Mouse (Mus musculus) embryonic facial prominence, embryonic 12.5 days (tissue): ENCODE results near the gene Gm11938. TPM values are rescaled to one million over a fixed set of nuclear protein-coding genes. Genes with fewer than 3 reads are reported as not detected.

Experiments
- ATAC-seq: fragments of 200-750 bp; cut with Nextera tagmentation; 2 replicates; pipeline ENCODE4 v1.8.0; 2017; ENCODE audit not compliant: insufficient number of reproducible peaks, insufficient read depth, low FRiP score, low TSS enrichment
- H3K27ac ChIP-seq: fragments of 300-500 bp; sonication (generic); 2 replicates; pipeline ENCODE4 v1.5.1; 2016; ENCODE audit warnings: mild to moderate bottlenecking
- H3K27me3 ChIP-seq: fragments of 300-500 bp; sonication (generic); 2 replicates; pipeline ENCODE4 v1.6.1; 2016; ENCODE audit warnings: mild to moderate bottlenecking, moderate library complexity
- H3K36me3 ChIP-seq: fragments of 300-500 bp; sonication (generic); 2 replicates; pipeline ENCODE4 v1.6.1; 2016; ENCODE audit warnings: mild to moderate bottlenecking
- H3K4me1 ChIP-seq: fragments of 300-500 bp; sonication (generic); 2 replicates; pipeline ENCODE4 v1.6.1; 2016
- H3K4me2 ChIP-seq: fragments of 300-500 bp; sonication (generic); replicated peaks from 2 replicates; pipeline ENCODE4 v1.6.1; 2016; ENCODE audit warnings: mild to moderate bottlenecking, moderate library complexity
- H3K4me3 ChIP-seq: fragments of 300-500 bp; sonication (generic); 2 replicates; pipeline ENCODE4 v1.5.1; 2016; ENCODE audit warnings: mild to moderate bottlenecking
- H3K9ac ChIP-seq: fragments of 300-500 bp; sonication (generic); 2 replicates; pipeline ENCODE4 v1.6.1; 2016; ENCODE audit warnings: mild to moderate bottlenecking, moderate library complexity
- H3K9me3 ChIP-seq: fragments of 300-500 bp; sonication (generic); 2 replicates; pipeline ENCODE4 v1.6.1; 2016; ENCODE audit warnings: mild to moderate bottlenecking, moderate library complexity
- WGBS: fragments of 180-500 bp; shearing (Covaris S2); methylation state at CpG from one replicate; pipeline ENCODE4 v1.1.7; 2016; 5-methylcytosine and 5-hydroxymethylcytosine counted together
- polyA plus RNA-seq: library from polyadenylated mRNA; unstranded; fragments of >200 nt; fragmentation: Nextera tagmentation; extraction: Ambion mirVana; gene quantifications from 2 replicates; pipeline ENCODE4 v1.2.1, GENCODE M21; 2016

Gene Gm11938
- polyA plus RNA-seq, 1 experiment from 2014 or later = not detected

GRCm38 (mm10) chr11:99566530-99566929, 36.6 kb downstream of the Gm11938 start, which contains the start of gene Krtap3-1:
Gene Krtap3-1, minus strand, starts transcription at chr11:99566630.
- no peak for ATAC-seq
- Histone ChIP-seq H3K4me2 (no peak within 1 kb of the TSS), H3K27me3 (no peaks in the 10 kb centered on the region), H3K27ac (no peak within 1 kb of the TSS), H3K4me3 (no peak within 1 kb of the TSS), H3K36me3 (no peaks in the 10 kb centered on the region), H3K9ac (no peak within 1 kb of the TSS), H3K9me3 (no peaks in the 10 kb centered on the region), H3K4me1 (no peaks in the 10 kb centered on the region)
- WGBS = 87% methylated on average over 7 of the region's 7 CpGs

- ATAC-seq = no peak
- WGBS = 80% methylated on average over 6 of the region's 6 CpGs
These were observed 40.5 kb downstream of the Gm11938 start for GRCm38 (mm10) chr11:99562580-99562979.

GRCm38 (mm10) chr11:99559366-99559765, 43.7 kb downstream of the Gm11938 start, which contains the start of gene Gm11939:
Gene Gm11939, minus strand, starts transcription at chr11:99559466.
- H3K27me3 ChIP-seq = no peaks in the 10 kb centered on the region
- H3K36me3 ChIP-seq = no peaks in the 10 kb centered on the region
- no peak within 1 kb of the TSS for H3K27ac ChIP-seq
- no peak within 1 kb of the TSS for H3K4me3 ChIP-seq
- no peaks in the 10 kb centered on the region for H3K9me3 ChIP-seq
- H3K4me1 ChIP-seq = no peaks in the 10 kb centered on the region
- no peak for ATAC-seq
- H3K4me2 ChIP-seq = no peak within 1 kb of the TSS
- 89% methylated on average over 9 of the region's 9 CpGs for WGBS
- H3K9ac ChIP-seq = no peak within 1 kb of the TSS

More at GRCm38 (mm10) chr11:99562580-99562979, 40.5 kb downstream of the Gm11938 start:
- H3K4me1 ChIP-seq = no peaks in the 10 kb centered on the region
- no peaks in the 10 kb centered on the region for H3K36me3 ChIP-seq
- H3K9me3 ChIP-seq = no peaks in the 10 kb centered on the region
- H3K4me3 ChIP-seq = no peak overlapping the region
- no peaks in the 10 kb centered on the region for H3K27me3 ChIP-seq
- no peak overlapping the region for H3K27ac ChIP-seq
- no peak overlapping the region for H3K4me2 ChIP-seq
- no peak overlapping the region for H3K9ac ChIP-seq

GRCm38 (mm10) chr11:99557976-99558745, 44.9 kb downstream of the Gm11938 start:
- Histone ChIP-seq H3K9ac (no peak overlapping the region), H3K4me1 (no peaks in the 10 kb centered on the region), H3K4me2 (no peak overlapping the region), H3K27ac (no peak overlapping the region), H3K4me3 (no peak overlapping the region), H3K27me3 (no peaks in the 10 kb centered on the region), H3K9me3 (no peaks in the 10 kb centered on the region), H3K36me3 (no peaks in the 10 kb centered on the region)
- WGBS = 68% methylated on average over 3 of the region's 3 CpGs
- no peak for ATAC-seq

GRCm38 (mm10) chr11:99556753-99557152, 46.4 kb downstream of the Gm11938 start, which contains the start of gene Krtap3-2:
Gene Krtap3-2, minus strand, starts transcription at chr11:99556853.
- H3K9ac ChIP-seq = no peak within 1 kb of the TSS
- no peaks in the 10 kb centered on the region for H3K36me3 ChIP-seq
- no peaks in the 10 kb centered on the region for H3K27me3 ChIP-seq
- H3K27ac ChIP-seq = no peak within 1 kb of the TSS
- H3K4me1 ChIP-seq = no peaks in the 10 kb centered on the region
- H3K4me2 ChIP-seq = no peak within 1 kb of the TSS
- H3K9me3 ChIP-seq = no peaks in the 10 kb centered on the region
- no peak for ATAC-seq
- H3K4me3 ChIP-seq = no peak within 1 kb of the TSS
- WGBS = 79% methylated on average over 2 of the region's 2 CpGs

GRCm38 (mm10) chr11:99556195-99556594, 46.9 kb downstream of the Gm11938 start:
- ATAC-seq = no peak
- no peak overlapping the region for H3K9ac ChIP-seq
- H3K4me3 ChIP-seq = no peak overlapping the region
- H3K4me1 ChIP-seq = no peaks in the 10 kb centered on the region
- no peaks in the 10 kb centered on the region for H3K36me3 ChIP-seq
- WGBS = 81% methylated on average over 2 of the region's 2 CpGs
- no peak overlapping the region for H3K4me2 ChIP-seq
- H3K27me3 ChIP-seq = no peaks in the 10 kb centered on the region
- no peak overlapping the region for H3K27ac ChIP-seq
- no peaks in the 10 kb centered on the region for H3K9me3 ChIP-seq

Other genes starting within 250 kb of the Gm11938 start
- 0.18 and 0.29 TPM in 2 replicates for gene Krt28, start 228.4 kb downstream of the Gm11938 start, polyA plus RNA-seq
- 34.6 and 35.3 TPM in 2 replicates for gene Krt10, start 213.9 kb downstream of the Gm11938 start, polyA plus RNA-seq
- not detected in 2 replicates for gene Krt12, start 181.0 kb downstream of the Gm11938 start, polyA plus RNA-seq
- 0.40 and 0.42 TPM in 2 replicates for gene Krt20, start 165.2 kb downstream of the Gm11938 start, polyA plus RNA-seq
- gene Krt23, start 110.2 kb downstream of the Gm11938 start, polyA plus RNA-seq = 0.61 and 2.4 TPM in 2 replicates
- gene Krt39, start 82.0 kb downstream of the Gm11938 start, polyA plus RNA-seq = not detected in 2 replicates
- not detected in 2 replicates for gene Krt40, start 60.1 kb downstream of the Gm11938 start, polyA plus RNA-seq
- not detected in 2 replicates for gene Krtap3-3, start 52.4 kb downstream of the Gm11938 start, polyA plus RNA-seq
- not detected in 2 replicates for gene Krtap3-2, start 46.5 kb downstream of the Gm11938 start, polyA plus RNA-seq
- not detected in 2 replicates for gene Gm11939, start 43.8 kb downstream of the Gm11938 start, polyA plus RNA-seq
- gene Krtap3-1, start 36.7 kb downstream of the Gm11938 start, polyA plus RNA-seq = not detected in 2 replicates
- gene Krtap1-5, start 22.3 kb downstream of the Gm11938 start, polyA plus RNA-seq = not detected in 2 replicates
- gene Krtap1-4, start 19.7 kb downstream of the Gm11938 start, polyA plus RNA-seq = not detected in 2 replicates
- gene Krtap1-3, start 12.0 kb downstream of the Gm11938 start, polyA plus RNA-seq = not detected in 2 replicates
- gene Krtap9-3, start 5.2 kb downstream of the Gm11938 start, polyA plus RNA-seq = not detected in 2 replicates
- gene Gm11937, start 6.9 kb upstream of the Gm11938 start, polyA plus RNA-seq = not detected in 2 replicates
- not detected in 2 replicates for gene Krtap2-4, start 11.5 kb upstream of the Gm11938 start, polyA plus RNA-seq
- gene Gm11562, start 17.1 kb upstream of the Gm11938 start, polyA plus RNA-seq = not detected in 2 replicates
- not detected in 2 replicates for gene Krtap4-1, start 24.9 kb upstream of the Gm11938 start, polyA plus RNA-seq
- not detected in 2 replicates for gene Krtap4-2, start 31.8 kb upstream of the Gm11938 start, polyA plus RNA-seq
- gene Krtap4-7, start 40.8 kb upstream of the Gm11938 start, polyA plus RNA-seq = not detected in 2 replicates
- gene Gm11555, start 46.9 kb upstream of the Gm11938 start, polyA plus RNA-seq = not detected in 2 replicates
- not detected in 2 replicates for gene Gm11563, start 55.7 kb upstream of the Gm11938 start, polyA plus RNA-seq
- not detected in 2 replicates for gene Krtap4-6, start 62.7 kb upstream of the Gm11938 start, polyA plus RNA-seq
- gene Gm14190, start 87.4 kb upstream of the Gm11938 start, polyA plus RNA-seq = not detected in 2 replicates
- gene Gm14180, start 131.0 kb upstream of the Gm11938 start, polyA plus RNA-seq = not detected in 2 replicates
- gene Gm11595, start 169.6 kb upstream of the Gm11938 start, polyA plus RNA-seq = not detected in 2 replicates
- not detected in 2 replicates for gene Krtap4-8, start 177.4 kb upstream of the Gm11938 start, polyA plus RNA-seq
- not detected in 2 replicates for gene Krtap4-9, start 181.9 kb upstream of the Gm11938 start, polyA plus RNA-seq
- not detected in 2 replicates for gene Gm11596, start 190.2 kb upstream of the Gm11938 start, polyA plus RNA-seq
- gene Gm11569, start 195.6 kb upstream of the Gm11938 start, polyA plus RNA-seq = not detected in 2 replicates
- not detected in 2 replicates for gene Gm11554, start 201.1 kb upstream of the Gm11938 start, polyA plus RNA-seq
- gene Krtap4-13, start 206.6 kb upstream of the Gm11938 start, polyA plus RNA-seq = not detected in 2 replicates
- gene Gm11564, start 212.4 kb upstream of the Gm11938 start, polyA plus RNA-seq = not detected in 2 replicates
- not detected in 2 replicates for gene 2300003K06Rik, start 234.8 kb upstream of the Gm11938 start, polyA plus RNA-seq
- gene Krtap4-16, start 248.3 kb upstream of the Gm11938 start, polyA plus RNA-seq = not detected in 2 replicates